Mouse (Mus musculus): ENCODE measurements at regions not wholly inside any gene's neighbourhood (a gene's known extent, or its start where the extent isn't known, plus 50 kb on each side); places are given as distances from the start of the nearest gene placed in this dataset.

- DNase-seq (ENCODE audit: low spot score), result no peak
Observed at GRCm38 (mm10) chr2:161470844-161471243, 362.0 kb upstream of the Chd6 start.

- DNase-seq (ENCODE audit: low spot score), result peak; percentile 4
Observed at GRCm38 (mm10) chr2:161470025-161470424, 361.1 kb upstream of the Chd6 start.

- DNase-seq (ENCODE audit: low spot score), result no peak
Observed at GRCm38 (mm10) chr2:161467035-161467434, 358.2 kb upstream of the Chd6 start.

GRCm38 (mm10) chr2:161460600-161460999 is 351.7 kb upstream of the Chd6 start:
- DNase-seq (ENCODE audit: low spot score), result no peak

- no peak for DNase-seq (ENCODE audit: low spot score)
Observed at GRCm38 (mm10) chr2:161454466-161454865, 345.6 kb upstream of the Chd6 start.

- no peak for DNase-seq (ENCODE audit: low spot score)
Observed at GRCm38 (mm10) chr2:161433816-161434215, 324.9 kb upstream of the Chd6 start.

GRCm38 (mm10) chr2:161429294-161429693 is 320.4 kb upstream of the Chd6 start:
- no peak for DNase-seq (ENCODE audit: low spot score)

- no peak for DNase-seq (ENCODE audit: low spot score)
Observed at GRCm38 (mm10) chr2:161425587-161425986, 316.7 kb upstream of the Chd6 start.

GRCm38 (mm10) chr2:161418062-161418461 is 309.2 kb upstream of the Chd6 start:
- no peak for DNase-seq (ENCODE audit: low spot score)

- no peak for DNase-seq (ENCODE audit: low spot score)
Observed at GRCm38 (mm10) chr2:161416218-161416927, 307.5 kb upstream of the Chd6 start.

- no peak for DNase-seq (ENCODE audit: low spot score)
Observed at GRCm38 (mm10) chr2:161408306-161408705, 299.4 kb upstream of the Chd6 start.

GRCm38 (mm10) chr2:161405847-161406384 is 297.0 kb upstream of the Chd6 start:
- no peak for DNase-seq (ENCODE audit: low spot score)

GRCm38 (mm10) chr2:161398061-161398460 is 289.2 kb upstream of the Chd6 start:
- DNase-seq (ENCODE audit: low spot score), result no peak

- DNase-seq (ENCODE audit: low spot score), result no peak
Observed at GRCm38 (mm10) chr2:161390954-161391690, 282.2 kb upstream of the Chd6 start.

GRCm38 (mm10) chr2:161389318-161389835 is 280.5 kb upstream of the Chd6 start:
- no peak for DNase-seq (ENCODE audit: low spot score)

GRCm38 (mm10) chr2:161387054-161387453 is 278.2 kb upstream of the Chd6 start:
- DNase-seq (ENCODE audit: low spot score), result no peak

GRCm38 (mm10) chr2:161382411-161382810 is 273.5 kb upstream of the Chd6 start:
- no peak for DNase-seq (ENCODE audit: low spot score)

GRCm38 (mm10) chr2:161378313-161378712 is 269.4 kb upstream of the Chd6 start:
- no peak for DNase-seq (ENCODE audit: low spot score)

GRCm38 (mm10) chr2:161362325-161362724 is 253.4 kb upstream of the Chd6 start:
- DNase-seq (ENCODE audit: low spot score), result no peak

- DNase-seq (ENCODE audit: low spot score), result no peak
Observed at GRCm38 (mm10) chr2:161349110-161349509, 240.2 kb upstream of the Chd6 start.

- DNase-seq (ENCODE audit: low spot score), result no peak
Observed at GRCm38 (mm10) chr2:161344018-161344417, 235.1 kb upstream of the Chd6 start.

GRCm38 (mm10) chr2:161342648-161343047 is 233.8 kb upstream of the Chd6 start:
- no peak for DNase-seq (ENCODE audit: low spot score)

- DNase-seq (ENCODE audit: low spot score), result peak; percentile 12
Observed at GRCm38 (mm10) chr2:161341368-161341891, 232.6 kb upstream of the Chd6 start.

Measured in urinary bladder, postnatal 25 days (tissue).